Mouse (Mus musculus): ENCODE measurements around the gene Dnah1. TPM values are rescaled to one million over a fixed set of nuclear protein-coding genes. Genes with fewer than 3 reads are reported as not detected.
A peak's percentile ranks its signal among the peaks of the same experiment; 100 is the strongest.

Gene Dnah1
- polyA plus RNA-seq, 1 experiment from 2014 or later, result 0.74 TPM

DNA sequence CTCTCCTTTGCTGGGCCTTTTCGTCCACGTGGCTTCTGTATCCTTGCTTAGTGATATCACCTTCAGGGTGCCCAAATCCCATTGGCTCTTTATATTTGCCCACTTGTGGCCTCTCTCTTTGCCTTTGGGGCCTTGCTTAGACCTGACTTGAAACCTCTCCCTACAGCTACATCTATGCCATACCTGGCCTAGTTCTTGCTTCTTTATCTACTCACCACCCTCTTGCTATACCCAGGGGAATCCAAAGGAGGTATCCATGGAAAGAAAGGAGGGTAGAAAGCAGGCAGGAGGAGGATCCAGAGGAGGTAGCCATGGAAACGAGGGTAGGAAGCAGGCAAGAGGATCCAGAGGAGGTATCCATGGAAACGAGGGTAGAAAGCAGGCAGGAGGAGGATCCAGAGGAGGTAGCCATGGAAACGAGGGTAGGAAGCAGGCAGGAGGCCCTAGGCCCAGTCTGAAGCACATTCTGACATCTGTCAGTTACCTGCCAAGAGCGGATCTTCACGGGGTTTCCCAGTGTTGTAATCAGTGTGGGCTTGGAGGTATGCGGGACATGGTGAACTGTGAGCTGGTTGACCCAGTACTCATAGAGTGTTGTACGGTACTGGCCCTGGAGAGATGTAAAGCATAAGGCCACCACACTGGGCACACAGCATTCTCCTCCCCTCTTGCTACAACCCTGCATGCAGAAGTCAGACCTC lies 55.2 kb downstream of the Dnah1 start:
- Histone ChIP-seq H3K4me1 (replicated peaks; ENCODE audit: control insufficient read depth, insufficient read depth) (peaks cover 2% of the 10 kb centered on the region; the same call in 1 of the 2 replicates), H3K36me3 (ENCODE audit: control insufficient read depth, insufficient read depth, low read length) (no peaks in the 10 kb centered on the region), H3K27me3 (ENCODE audit: control insufficient read depth, insufficient read depth, low read length) (no peaks in the 10 kb centered on the region), H3K27ac (replicated peaks) (no peak overlapping the region), H3K9me3 (ENCODE audit: control insufficient read depth, low read length) (no peaks in the 10 kb centered on the region), H3K4me3 (ENCODE audit: low read depth, low read length) (no peak overlapping the region), H3K9ac (ENCODE audit: low read length) (peak overlapping the region; percentile 51; the same call in 1 of the 2 replicates), H3K4me2 (replicated peaks; ENCODE audit: low read depth) (no peak overlapping the region)
- DNase-seq (ENCODE audit: low spot score) (no peak), ATAC-seq (ENCODE audit: low FRiP score, low TSS enrichment) (no peak)
- no peak for TF ChIP-seq EP300 (optimal IDR thresholded peaks at IDR 0.05)
- no peak for TF ChIP-seq CTCF (IDR thresholded peaks at IDR 0.05; ENCODE audit: low read depth)
- 69% methylated on average over 9 of the region's 9 CpGs for WGBS

DNA sequence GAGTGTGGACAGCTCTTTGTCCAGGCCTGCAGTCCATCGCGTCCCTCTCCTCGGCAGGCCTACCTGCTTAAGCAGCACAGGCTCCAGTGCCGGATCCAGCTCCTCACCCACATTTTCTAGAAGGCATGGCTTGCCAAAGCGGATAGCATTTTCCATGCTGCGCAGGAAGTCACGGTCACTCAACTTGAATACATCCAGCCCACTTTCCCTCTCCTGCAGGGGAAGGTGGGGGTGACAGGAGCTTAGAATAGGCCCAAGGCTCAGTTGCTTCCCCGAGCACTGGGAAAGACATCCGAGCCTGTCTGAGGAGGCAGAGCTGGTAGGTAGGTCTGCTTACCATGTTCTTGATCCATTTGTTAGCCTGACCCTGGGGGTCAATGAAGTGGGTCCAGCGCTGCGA lies 56.0 kb downstream of the Dnah1 start:
- Histone ChIP-seq H3K4me1 (replicated peaks; ENCODE audit: control insufficient read depth, insufficient read depth) (peaks cover 2% of the 10 kb centered on the region; the same call in 1 of the 2 replicates), H3K9me3 (ENCODE audit: control insufficient read depth, low read length) (no peaks in the 10 kb centered on the region), H3K4me3 (ENCODE audit: low read depth, low read length) (no peak overlapping the region), H3K4me2 (replicated peaks; ENCODE audit: low read depth) (no peak overlapping the region), H3K36me3 (ENCODE audit: control insufficient read depth, insufficient read depth, low read length) (no peaks in the 10 kb centered on the region), H3K27me3 (ENCODE audit: control insufficient read depth, insufficient read depth, low read length) (no peaks in the 10 kb centered on the region), H3K27ac (replicated peaks) (no peak overlapping the region), H3K9ac (ENCODE audit: low read length) (no peak overlapping the region)
- DNase-seq (ENCODE audit: low spot score) (no peak), ATAC-seq (ENCODE audit: low FRiP score, low TSS enrichment) (no peak)
- WGBS, result 81% methylated on average over 11 of the region's 11 CpGs
- TF ChIP-seq CTCF (IDR thresholded peaks at IDR 0.05; ENCODE audit: low read depth) (no peak), EP300 (optimal IDR thresholded peaks at IDR 0.05) (no peak)

- Histone ChIP-seq H3K4me2 (replicated peaks; ENCODE audit: low read depth) (no peak overlapping the region), H3K4me1 (replicated peaks; ENCODE audit: control insufficient read depth, insufficient read depth) (no peaks in the 10 kb centered on the region), H3K27ac (replicated peaks) (no peak overlapping the region), H3K9ac (ENCODE audit: low read length) (no peak overlapping the region), H3K36me3 (ENCODE audit: control insufficient read depth, insufficient read depth, low read length) (peaks cover 40% of the 10 kb centered on the region), H3K27me3 (ENCODE audit: control insufficient read depth, insufficient read depth, low read length) (no peaks in the 10 kb centered on the region), H3K4me3 (ENCODE audit: low read depth, low read length) (no peak overlapping the region), H3K9me3 (ENCODE audit: control insufficient read depth, low read length) (no peaks in the 10 kb centered on the region)
- 92% methylated on average over 9 of the region's 9 CpGs for WGBS
- TF ChIP-seq EP300 (optimal IDR thresholded peaks at IDR 0.05), result no peak
- DNase-seq (ENCODE audit: low spot score), result no peak
- ATAC-seq (ENCODE audit: low FRiP score, low TSS enrichment), result no peak
Observed at GRCm38 (mm10) chr14:31260932-31261331, 62.8 kb downstream of the Dnah1 start.

DNA sequence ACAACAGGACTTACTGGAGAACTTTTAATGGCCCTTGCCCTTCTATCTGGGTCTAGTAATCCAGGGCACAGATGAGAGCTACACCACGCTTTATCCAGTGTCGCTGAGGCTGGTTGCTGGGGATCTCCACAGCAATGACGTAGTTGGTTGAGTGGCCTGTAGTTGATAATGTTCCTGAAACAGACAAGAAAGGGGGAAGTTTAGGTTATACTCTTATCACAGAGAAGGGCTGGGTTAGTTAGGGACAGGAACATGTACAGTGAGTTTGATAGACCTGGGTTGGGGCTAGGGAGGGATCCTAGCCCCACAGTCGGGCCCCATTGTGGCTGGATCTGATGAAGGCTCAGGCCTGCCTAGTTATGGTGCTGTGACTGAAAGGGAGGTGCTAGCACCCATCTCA lies 63.3 kb downstream of the Dnah1 start:
- 95% methylated on average over 4 of the region's 4 CpGs for WGBS
- Histone ChIP-seq H3K9ac (ENCODE audit: low read length) (no peak overlapping the region), H3K27me3 (ENCODE audit: control insufficient read depth, insufficient read depth, low read length) (no peaks in the 10 kb centered on the region), H3K36me3 (ENCODE audit: control insufficient read depth, insufficient read depth, low read length) (peaks cover 44% of the 10 kb centered on the region), H3K27ac (replicated peaks) (no peak overlapping the region), H3K4me3 (ENCODE audit: low read depth, low read length) (no peak overlapping the region), H3K4me2 (replicated peaks; ENCODE audit: low read depth) (no peak overlapping the region), H3K9me3 (ENCODE audit: control insufficient read depth, low read length) (no peaks in the 10 kb centered on the region), H3K4me1 (replicated peaks; ENCODE audit: control insufficient read depth, insufficient read depth) (no peaks in the 10 kb centered on the region)
- DNase-seq (ENCODE audit: low spot score), result no peak
- no peak for ATAC-seq (ENCODE audit: low FRiP score, low TSS enrichment)
- TF ChIP-seq EP300 (optimal IDR thresholded peaks at IDR 0.05), result no peak
- no peak for TF ChIP-seq CTCF (IDR thresholded peaks at IDR 0.05; ENCODE audit: low read depth)

DNA sequence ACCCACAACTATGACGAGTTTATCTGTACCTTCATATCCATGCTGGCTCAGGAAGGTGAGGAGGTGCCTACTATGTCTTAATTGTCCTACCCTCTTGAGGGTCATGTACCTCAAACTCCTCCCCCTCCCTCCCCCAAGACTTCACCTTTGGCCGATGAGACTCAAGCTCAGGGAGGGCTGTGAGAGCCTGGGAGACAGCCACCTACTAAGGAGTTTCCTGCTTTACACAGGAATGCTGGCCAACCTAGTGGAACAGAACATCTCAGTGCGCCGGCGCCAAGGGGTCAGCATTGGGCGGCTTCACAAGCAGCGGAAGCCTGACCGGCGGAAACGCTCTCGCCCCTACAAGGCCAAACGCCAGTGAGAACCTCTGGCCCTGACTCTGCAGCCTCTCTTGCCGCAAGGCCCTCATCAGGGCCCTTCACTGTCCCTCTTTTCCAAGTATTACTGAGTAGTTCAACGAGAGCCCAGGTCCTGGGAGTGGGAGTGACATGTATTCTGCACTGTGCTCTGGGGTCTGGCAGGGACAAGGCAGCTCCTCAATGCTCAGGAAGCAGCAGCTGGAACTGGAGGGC lies 65.1 kb downstream of the Dnah1 start:
- H3K9me3 ChIP-seq (ENCODE audit: control insufficient read depth, low read length), result no peaks in the 10 kb centered on the region
- no peak overlapping the region for H3K9ac ChIP-seq (ENCODE audit: low read length)
- no peaks in the 10 kb centered on the region for H3K27me3 ChIP-seq (ENCODE audit: control insufficient read depth, insufficient read depth, low read length)
- H3K4me3 ChIP-seq (ENCODE audit: low read depth, low read length), result no peak overlapping the region
- DNase-seq (ENCODE audit: low spot score) (no peak), ATAC-seq (ENCODE audit: low FRiP score, low TSS enrichment) (no peak)
- no peak overlapping the region for H3K4me2 ChIP-seq (replicated peaks; ENCODE audit: low read depth)
- 92% methylated on average over 14 of the region's 14 CpGs for WGBS
- H3K27ac ChIP-seq (replicated peaks), result no peak overlapping the region
- TF ChIP-seq EP300 (optimal IDR thresholded peaks at IDR 0.05) (no peak), CTCF (IDR thresholded peaks at IDR 0.05; ENCODE audit: low read depth) (no peak)
- no peaks in the 10 kb centered on the region for H3K4me1 ChIP-seq (replicated peaks; ENCODE audit: control insufficient read depth, insufficient read depth)
- peaks cover 54% of the 10 kb centered on the region for H3K36me3 ChIP-seq (ENCODE audit: control insufficient read depth, insufficient read depth, low read length)

DNA sequence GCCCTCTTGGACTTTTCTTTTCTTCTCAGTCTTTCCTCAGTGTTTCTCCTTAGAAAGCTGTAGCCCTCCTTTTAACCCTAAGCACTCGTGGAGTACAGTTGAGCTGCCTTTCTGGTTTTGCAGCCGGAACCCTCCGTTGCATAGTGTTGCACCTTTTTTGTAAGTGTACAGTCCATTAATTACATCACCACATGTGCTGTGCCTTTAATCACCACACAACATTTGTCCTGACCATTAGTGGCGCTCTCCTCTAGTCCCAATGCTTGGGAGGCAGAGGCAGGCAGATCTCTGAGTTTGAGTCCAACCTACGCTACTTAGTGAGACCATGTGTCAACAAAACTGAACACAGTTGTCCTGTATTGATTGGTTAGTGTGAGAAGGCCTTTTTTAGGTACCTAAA lies 71.6 kb downstream of the Dnah1 start:
- Histone ChIP-seq H3K27me3 (ENCODE audit: control insufficient read depth, insufficient read depth, low read length) (no peaks in the 10 kb centered on the region), H3K4me3 (ENCODE audit: low read depth, low read length) (peak overlapping the region; percentile 99), H3K4me2 (replicated peaks; ENCODE audit: low read depth) (peak overlapping the region; percentile 86), H3K27ac (replicated peaks) (no peak overlapping the region), H3K9ac (ENCODE audit: low read length) (peak overlapping the region; percentile 99), H3K4me1 (replicated peaks; ENCODE audit: control insufficient read depth, insufficient read depth) (no peaks in the 10 kb centered on the region), H3K9me3 (ENCODE audit: control insufficient read depth, low read length) (no peaks in the 10 kb centered on the region), H3K36me3 (ENCODE audit: control insufficient read depth, insufficient read depth, low read length) (peaks cover 24% of the 10 kb centered on the region)
- ATAC-seq (ENCODE audit: low FRiP score, low TSS enrichment), result no peak
- WGBS, result 76% methylated on average over 5 of the region's 5 CpGs
- no peak for DNase-seq (ENCODE audit: low spot score)
- TF ChIP-seq EP300 (optimal IDR thresholded peaks at IDR 0.05), result no peak
- no peak for TF ChIP-seq CTCF (IDR thresholded peaks at IDR 0.05; ENCODE audit: low read depth)

Measured in stomach, postnatal 0 days (tissue).